Mouse (Mus musculus) cerebellum, adult (tissue): ENCODE data around the gene Fxr2.
"Not testable (repeated sequence)": the region's sequence is repeated elsewhere in the genome, so short reads cannot be mapped to it uniquely, and the experiment has no call there.

Source experiments
- ATAC-seq: cut with Nextera tagmentation; 2 replicates; pipeline ENCODE4 v1.9.2; 2017; ENCODE audit warnings: mild to moderate bottlenecking, moderate library complexity, mixed read lengths; ENCODE audit not compliant: insufficient number of reproducible peaks, low FRiP score, low TSS enrichment

Gene Fxr2

DNA sequence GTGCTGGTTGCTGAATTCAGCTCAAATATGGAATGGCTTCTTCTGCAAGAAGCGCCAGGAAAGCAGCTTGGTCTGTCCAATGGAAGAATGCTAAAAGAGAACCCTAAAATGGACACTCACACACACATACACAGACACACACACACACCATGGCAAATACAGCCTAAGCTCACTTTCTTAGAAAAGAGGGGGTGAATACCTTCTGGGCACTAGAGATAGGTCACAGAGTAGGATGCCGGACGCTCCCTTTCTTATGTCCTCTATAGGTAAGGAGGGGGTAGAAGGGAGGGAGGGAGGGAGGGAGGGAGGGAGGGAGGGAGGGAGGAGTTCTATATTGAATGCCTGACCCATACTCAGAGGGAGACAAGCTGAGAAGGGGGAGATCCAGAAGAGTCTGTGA, 24.3 kb upstream of the Fxr2 start:
- no peak for ATAC-seq

DNA sequence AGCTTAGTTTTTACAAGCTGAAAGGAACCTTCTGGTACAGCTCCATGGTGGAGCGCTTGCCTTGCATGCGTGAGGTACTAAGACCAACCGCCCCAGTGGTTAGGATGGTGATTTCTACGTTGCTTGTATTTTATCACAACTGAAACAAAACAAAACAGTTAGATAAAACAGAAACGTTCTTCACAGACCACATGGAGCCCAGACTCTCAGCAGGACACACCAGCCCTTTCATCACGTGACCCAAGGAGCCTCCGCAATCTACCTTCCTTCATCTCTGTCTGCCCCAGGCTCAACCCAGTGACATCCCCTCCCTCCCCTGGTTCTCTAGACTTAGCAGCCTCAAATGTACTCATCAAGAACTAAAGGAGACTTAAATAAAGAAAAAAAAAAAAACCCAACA, 23.4 kb upstream of the Fxr2 start:
- no peak for ATAC-seq

DNA sequence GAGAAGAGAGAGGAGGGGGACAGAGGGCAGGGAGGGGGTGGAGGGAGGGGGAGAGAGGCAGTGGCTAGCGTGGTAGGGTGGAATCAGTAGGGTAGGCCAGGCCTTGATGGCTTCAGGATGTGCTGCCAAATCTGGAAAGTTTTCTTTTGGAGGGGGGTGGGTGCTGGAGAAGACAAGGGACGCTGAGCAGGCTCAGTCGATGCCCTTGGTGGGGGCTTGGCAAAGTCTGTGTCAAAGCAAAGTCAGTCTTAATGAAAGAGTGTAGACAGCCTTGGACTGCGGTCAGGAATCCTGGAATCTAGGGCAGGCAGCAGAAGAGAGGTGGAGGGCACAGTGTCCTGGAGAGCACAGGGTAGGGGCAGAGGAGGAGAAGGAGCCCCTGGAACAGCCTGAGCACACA, 21.9 kb upstream of the Fxr2 start:
- ATAC-seq = no peak

DNA sequence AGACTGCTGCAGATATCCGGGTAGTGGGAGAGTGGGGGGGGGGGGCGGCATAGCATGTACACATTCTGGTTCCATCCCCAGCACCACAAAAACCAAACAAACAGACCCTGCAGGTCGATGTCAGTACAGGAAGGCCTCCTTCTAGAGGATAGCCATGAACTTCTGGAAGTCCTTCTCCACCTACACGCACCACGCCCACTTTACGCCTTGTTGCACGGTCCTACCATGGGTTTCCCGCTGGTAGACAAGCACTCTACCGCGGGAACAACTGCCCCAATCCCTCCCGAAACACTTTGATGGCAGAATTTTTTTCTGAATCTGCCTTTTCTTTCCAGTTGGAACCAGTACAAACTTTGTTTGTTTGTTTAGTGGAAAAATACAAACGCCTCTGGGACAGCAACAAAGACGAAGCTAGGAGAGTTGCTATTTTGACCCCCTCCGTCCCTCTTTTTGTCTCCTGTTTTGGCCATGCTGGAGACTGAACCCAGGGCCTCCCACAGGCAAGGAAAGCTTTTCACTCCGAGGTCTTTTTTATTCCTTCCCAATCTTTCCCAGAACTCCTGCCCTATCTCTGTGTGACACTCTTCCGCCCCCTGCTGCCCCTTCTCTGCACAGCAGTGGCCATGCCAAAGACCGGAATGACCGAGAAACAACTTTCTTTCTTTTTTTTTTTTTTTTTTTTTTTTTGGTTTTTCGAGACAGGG, 19.1 kb upstream of the Fxr2 start:
- ATAC-seq = no peak; the same call in 1 of the 2 replicates

DNA sequence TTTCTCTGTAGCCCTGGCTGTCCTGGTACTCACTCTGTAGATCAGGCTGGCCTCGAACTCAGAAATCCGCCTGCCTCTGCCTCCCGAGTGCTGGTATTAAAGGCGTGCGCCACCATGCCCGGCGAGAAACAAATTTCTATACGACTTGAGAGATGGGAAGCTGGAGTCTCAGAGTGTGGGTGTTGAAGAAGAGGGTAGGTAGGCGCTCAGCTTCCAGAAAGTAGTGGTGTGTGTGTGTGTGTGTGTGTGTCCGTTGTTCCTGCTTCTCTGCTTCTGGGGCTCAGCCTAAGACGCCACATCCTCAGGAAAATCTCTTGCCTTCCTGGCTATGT, 18.6 kb upstream of the Fxr2 start:
- not testable (repeated sequence) for ATAC-seq

DNA sequence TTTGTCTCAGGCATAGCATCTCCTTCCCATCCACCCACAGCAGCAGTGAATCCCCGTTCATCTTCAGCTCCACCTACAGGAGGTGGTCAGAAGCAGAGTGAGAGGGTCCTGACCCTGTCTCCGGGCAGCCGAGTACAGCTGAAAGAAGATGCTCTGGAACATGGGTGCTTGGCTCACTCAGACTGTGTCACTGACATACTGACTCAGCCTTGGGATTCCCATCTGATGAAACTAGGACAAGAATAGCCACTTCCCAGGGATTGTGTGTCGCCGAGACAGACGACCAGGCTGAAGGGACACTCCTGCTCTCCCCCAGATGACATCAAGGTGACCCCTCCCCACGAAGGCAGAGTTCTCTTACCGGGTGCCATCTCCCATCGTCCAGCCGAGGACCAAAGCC, 16.0 kb upstream of the Fxr2 start:
- no peak for ATAC-seq

DNA sequence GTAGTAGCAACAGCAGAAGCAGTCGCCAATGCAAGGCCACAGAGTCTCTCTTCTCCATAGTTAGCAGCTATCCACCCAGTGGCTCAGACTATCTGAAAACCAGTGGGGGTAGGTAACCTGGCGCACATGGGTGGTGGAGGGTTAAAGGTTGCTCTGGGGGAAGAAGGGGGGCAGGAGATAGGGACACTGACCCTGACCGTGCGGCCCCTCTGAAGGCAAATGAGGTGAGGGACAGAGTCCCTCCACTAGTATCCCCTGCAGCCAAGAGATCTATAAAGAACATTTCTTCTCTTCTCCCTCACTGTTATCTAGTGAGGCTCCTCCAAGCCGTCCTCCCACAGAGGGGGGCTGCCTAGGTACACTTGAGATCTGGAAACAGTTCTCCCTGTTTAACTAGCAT, 15.0 kb upstream of the Fxr2 start, which contains the start of gene Shbg:
Shbg (minus strand) TSS at position 101 of the 400 bp plus-strand sequence.
- no peak for ATAC-seq

DNA sequence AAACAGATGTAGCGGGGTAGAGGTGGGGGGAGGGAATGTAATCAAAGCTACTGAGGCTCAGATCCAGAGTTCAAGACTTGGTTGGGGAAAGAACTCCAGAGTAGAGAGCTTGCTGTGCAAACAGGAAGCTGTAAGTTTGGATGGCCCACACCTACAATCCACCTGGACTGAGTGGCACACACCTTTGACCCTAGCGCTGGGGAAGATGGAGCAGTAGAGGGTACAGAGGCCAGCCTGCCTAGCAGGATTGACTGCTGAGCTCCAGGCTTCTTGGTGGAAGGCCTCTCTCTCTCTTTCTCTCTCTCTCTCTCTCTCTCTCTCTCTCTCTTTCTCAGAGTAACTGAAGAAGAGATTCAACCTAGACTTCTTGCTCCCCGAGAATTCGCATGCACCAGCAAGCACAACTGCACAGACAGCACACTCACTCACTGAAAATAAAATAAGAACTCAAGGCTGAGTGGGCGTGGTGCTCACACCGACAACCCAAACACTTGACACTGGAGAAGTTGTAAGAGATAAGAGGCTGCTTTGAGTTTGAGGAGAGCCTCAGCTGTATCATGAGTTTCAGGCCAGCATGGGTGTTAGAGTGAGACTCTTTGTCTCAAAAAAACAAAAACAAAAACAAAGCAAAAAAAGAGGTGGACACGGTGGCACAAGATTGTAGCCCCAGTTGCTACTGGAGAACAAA, 12.3 kb upstream of the Fxr2 start:
- no peak for ATAC-seq

DNA sequence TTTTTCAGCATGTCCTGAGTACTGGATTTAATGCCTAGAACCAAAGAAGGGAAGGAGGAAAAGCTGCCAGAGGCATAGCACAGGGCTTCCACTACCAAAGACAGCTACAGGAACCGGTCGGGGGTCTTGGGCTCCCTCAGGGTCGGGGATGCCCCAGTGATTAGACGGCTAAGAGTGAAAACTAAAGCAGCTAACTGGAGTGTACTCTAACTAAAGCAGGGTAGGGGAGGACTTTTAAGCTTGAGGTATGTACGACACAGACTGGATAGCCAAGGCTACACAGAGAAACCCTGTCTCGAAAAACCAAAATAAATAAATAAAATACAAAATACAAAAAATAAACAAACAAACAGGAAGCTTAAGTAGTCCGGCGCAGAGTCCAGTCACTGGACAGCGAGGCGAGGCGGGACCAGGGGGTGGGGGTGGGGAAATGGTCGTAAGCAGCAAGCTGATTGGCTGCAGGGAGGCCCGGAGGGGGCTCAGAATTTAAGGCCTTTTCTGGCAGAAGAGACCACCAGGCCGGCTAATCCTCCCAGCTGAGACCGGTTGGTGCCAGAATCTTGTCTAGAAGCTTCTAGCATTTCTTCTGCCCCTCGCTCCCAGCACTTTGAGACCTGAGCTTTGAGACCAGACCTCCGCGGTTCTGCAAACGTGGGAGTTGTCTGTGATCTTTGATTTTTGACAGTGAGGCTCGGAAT, 11.1 kb upstream of the Fxr2 start, which contains the start of gene Sat2:
Sat2 (plus strand) TSS at position 454 of the 698 bp plus-strand sequence.
- ATAC-seq = peak; percentile 66; the same call in 1 of the 2 replicates

DNA sequence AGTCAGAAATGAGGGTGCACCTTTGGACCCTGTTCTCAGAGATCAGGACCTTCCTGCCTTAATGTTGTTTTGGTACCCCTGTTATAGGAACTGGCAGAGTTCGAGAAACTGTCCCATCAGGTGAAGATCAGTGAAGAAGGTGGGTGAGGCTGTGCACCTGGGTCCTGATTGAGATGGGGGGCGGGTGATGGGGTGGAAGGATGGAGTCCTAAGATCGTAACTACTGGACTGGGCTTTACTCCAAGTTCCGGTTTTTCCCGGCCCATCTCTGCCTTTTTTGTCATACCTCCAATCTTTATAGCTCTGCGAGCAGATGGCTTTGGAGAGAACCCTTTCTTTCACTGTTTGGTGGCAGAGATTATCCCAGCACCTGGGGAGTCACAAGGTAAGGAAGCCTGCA, 10.4 kb upstream of the Fxr2 start:
- ATAC-seq = no peak

DNA sequence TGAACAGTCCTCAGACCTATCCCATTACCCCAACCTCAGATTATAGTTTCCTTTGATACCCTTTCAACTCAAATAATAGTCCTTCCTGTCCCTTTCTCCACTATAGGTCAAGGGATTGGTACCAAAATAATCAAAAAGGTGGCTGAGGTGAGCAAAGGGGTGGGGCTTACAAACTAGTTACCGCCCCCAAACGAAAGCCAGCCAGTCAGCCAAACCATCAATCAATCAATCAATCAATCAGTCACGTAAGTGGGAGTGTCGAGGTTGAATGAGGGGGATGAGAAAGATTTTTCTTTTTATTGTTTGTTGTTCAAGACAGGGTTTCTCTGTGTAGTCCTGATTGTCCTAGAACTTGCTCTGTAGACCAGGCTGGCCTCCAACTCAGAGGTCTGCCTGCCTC, 9.8 kb upstream of the Fxr2 start:
- ATAC-seq = no peak

DNA sequence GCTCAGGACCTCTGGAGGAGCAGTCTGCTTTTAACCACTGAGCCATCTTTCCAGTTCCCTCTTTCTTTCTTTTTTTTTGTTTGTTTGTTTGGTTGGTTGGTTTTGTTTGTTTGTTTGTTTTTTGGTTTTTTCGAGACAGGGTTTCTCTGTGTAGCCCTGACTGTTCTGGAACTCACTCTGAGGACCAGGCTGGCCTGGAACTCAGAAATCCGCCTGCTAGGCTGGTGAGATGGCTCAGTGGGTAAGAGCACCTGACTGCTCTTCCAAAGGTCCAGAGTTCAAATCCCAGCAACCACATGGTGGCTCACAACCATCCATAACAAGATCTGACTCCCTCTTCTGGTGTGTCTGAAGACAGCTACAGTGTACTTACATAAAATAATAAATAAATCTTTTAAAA, 8.5 kb upstream of the Fxr2 start:
- not testable (repeated sequence) for ATAC-seq

DNA sequence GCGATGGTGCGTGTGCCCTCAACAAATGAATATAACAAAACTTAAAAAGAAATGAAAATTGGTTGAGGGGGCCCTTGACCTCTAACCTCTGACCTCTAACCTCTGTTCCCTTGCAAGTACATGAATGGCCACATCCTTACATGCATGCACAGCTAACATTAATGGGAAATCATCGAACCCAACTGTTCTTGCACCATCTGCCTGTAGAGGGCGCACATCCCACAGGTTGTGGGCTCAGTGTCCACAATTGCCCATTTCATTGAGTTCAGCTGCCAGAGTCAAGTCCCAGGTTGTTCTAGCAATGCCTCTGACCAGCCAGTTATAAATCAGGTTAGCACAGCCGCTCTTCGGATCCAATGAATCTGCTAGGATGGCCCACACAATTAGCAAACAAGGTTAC, 4.5 kb upstream of the Fxr2 start:
- no peak for ATAC-seq

DNA sequence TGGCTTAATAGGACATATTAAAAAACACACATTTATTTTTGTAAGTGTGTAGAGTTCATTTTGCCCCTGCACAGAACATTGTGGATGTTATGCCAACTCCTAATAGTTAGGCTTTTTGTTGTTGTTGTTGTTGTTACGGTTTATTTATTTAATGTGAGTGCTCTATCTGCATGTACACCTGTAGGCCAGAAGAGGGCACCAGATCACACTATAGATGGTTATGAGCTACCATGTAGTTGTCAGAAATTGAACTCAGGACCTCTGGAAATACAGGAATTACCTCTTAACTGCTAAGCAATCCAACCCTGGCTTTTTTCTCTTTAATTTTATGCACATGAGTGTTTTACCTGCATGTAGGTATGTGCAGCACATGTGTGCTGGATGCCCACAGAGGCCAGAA, 3.0 kb upstream of the Fxr2 start:
- ATAC-seq = no peak

DNA sequence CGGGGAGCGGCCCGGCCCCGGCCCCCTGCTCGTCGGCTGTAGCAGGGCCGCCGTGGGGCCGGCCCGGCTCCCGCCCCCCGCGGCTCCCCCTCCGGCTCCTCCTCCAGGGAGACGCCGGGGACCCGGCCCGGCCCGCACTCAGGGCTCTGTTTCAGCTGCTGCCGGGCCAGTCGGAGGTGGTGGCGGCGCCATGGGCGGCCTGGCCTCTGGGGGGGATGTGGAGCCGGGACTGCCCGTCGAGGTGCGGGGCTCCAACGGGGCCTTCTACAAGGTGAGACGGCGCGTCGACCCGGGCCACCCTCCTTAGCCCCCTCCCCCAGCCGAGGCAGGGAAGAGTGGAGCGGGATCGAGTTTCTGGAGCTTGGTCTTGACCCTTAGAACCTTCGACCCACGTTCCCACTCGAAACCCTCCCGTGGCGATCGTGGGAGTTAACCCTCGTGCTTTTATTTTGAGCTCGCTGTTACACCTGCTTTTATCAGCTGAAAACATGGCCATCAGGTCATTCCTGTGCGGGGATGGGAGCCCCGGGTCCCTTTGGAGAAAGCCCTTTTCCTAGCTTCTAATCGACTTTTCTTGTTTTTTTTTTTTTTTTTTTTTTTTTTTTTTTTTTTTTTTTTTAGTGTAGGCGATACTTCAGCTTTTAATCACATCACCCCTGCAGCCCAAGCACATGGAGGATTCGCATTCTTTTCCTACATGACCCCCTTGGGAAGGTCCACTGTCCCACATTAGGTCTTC, 507 bp downstream of the Fxr2 start:
- no peak for ATAC-seq

DNA sequence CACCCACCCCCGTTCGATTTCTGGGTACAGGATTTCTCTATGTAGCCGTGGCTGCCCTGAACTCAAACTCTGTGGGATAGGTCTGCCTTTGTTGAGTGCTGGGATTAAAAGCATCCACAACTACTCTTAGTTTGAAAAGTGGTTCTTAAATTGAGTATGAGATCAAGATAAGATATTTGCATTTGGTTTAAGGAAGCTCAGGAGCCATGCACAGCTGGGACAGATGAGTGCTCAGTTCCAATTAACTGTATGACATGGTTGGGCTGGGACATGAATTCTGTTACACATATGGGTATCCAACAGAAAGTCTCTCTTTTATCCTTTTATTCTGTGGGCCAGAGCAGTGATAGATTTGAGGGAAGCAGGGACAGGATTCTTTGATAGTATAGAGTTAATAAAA, 2.7 kb downstream of the Fxr2 start:
- ATAC-seq = no peak

DNA sequence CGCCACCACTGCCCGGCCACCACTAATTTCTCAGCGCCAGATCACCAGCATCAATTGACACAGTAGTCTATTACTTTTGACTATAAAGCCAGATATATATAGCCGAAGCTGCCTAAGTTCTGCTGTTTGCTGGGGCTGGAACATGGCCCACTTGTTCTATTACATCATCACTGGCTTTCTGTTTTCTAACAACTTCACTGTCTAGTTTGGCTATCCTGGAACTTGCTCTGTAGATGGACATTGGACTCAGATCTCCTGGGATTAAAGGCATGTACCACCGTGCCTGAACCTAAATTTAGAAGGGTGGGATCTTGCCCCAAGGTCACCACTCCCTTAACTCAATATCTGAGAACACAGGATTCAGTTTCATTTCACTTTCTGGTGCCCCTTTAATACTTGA, 13.1 kb downstream of the Fxr2 start:
- no peak for ATAC-seq

DNA sequence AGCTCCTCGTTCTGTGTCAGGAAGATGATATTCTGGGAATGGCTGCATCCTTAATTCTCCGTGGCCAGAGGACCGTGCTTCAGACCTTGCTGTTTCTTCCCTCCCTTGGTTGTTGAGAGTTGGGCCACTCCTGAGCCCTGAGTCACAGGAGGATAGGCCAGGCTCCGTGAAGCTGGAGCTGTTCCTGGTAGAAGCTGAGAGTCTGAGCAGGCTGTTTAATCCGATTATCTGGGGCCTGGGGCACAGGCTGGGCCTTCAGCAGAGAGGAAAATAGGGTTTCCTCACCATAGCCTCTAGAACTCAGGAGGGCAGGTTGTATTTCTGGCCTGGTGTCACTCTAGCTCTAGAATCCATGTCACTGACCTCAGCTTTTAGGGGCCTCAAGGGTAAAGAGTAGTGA, 20.6 kb downstream of the Fxr2 start:
- no peak for ATAC-seq

DNA sequence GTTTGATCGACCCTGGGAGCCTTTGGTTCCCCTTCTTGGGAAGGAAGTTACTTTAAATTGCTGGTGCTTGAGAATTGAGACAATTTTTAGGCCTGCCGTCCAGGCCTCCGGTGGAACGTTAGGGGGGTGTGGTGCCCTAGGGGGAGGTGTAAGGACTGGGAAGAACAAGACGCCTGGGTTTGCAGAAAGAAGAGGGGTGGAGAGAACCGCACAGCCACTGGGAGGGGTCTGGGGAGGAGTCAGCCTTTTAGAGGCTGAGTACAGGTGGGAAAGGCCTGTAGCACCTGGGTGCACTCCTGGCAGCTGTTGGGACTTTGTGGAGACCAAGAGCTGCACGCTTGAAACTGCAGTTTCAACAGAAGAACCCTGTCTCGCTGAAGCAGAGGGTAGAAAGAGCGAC, 22.0 kb downstream of the Fxr2 start:
- no peak for ATAC-seq

DNA sequence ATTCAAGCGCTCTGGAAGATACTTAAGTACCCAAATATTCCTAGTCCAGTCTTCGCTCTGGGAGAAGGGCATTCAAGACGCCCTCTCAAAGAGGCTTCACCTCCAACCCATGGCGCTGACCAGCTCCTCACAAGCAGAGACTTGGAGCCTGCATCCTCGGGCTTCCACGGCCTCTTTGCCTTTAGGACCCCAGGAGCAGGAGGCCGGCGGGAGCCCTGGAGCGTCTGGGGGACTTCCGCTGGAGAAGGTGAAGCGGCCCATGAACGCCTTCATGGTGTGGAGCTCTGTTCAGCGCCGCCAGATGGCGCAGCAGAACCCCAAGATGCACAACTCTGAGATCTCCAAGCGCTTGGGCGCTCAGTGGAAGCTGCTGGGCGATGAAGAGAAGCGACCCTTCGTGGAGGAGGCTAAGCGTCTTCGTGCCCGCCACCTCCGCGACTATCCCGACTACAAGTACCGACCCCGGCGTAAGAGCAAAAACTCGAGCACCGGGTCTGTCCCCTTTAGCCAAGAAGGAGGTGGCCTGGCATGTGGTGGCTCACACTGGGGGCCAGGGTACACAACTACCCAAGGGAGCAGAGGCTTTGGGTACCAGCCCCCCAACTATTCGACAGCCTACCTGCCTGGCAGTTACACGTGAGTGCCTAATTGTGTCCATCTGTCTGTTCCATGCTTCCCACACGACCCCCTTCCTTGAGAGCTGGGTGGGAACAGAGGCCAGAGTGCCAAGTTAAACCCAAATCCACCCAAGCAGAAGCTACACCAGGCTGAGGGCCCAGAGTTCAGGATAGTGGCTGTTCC, 22.7 kb downstream of the Fxr2 start, which contains the start of gene Sox15:
Sox15 (plus strand) TSS at position 51 of the 801 bp plus-strand sequence.
- 0 out of 2 replicates have a peak, but pooled peaks have one; percentile 56 for ATAC-seq
